Mouse (Mus musculus): ENCODE data around the gene Sdk2. TPM values are rescaled to one million over a fixed set of nuclear protein-coding genes. Genes with fewer than 3 reads are reported as not detected.

Gene Sdk2
- 2.1 and 2.2 TPM in 2 replicates for polyA plus RNA-seq (2015; fragmentation: Nextera tagmentation; extraction: Ambion mirVana)

- peak within 1 kb of the TSS; percentile 77 for H3K27ac ChIP-seq (ENCODE audit: low read length)
- H3K27me3 ChIP-seq (replicated peaks; ENCODE audit: control insufficient read depth, insufficient read depth, low read length) = peaks cover 9% of the 10 kb centered on the region
- ATAC-seq = peak; percentile 88
- H3K9me3 ChIP-seq (ENCODE audit: control insufficient read depth, low read length) = no peaks in the 10 kb centered on the region
- WGBS = 2% methylated on average over 46 of the region's 52 CpGs
- H3K4me1 ChIP-seq (replicated peaks; ENCODE audit: control insufficient read depth, insufficient read depth, low read length) = peaks cover 36% of the 10 kb centered on the region
- H3K9ac ChIP-seq (replicated peaks; ENCODE audit: low read depth, low read length) = peak within 1 kb of the TSS; percentile 76
- no peaks in the 10 kb centered on the region for H3K36me3 ChIP-seq (ENCODE audit: control insufficient read depth, insufficient read depth)
- H3K4me3 ChIP-seq (replicated peaks; ENCODE audit: low read length) = peak within 1 kb of the TSS; percentile 63
- peak within 1 kb of the TSS; percentile 85 for H3K4me2 ChIP-seq (ENCODE audit: low read length)
Measured at GRCm38 (mm10) chr11:114066951-114067762, at the start of gene Sdk2. Gene Sdk2, minus strand, starts transcription at chr11:114067046.

DNA sequence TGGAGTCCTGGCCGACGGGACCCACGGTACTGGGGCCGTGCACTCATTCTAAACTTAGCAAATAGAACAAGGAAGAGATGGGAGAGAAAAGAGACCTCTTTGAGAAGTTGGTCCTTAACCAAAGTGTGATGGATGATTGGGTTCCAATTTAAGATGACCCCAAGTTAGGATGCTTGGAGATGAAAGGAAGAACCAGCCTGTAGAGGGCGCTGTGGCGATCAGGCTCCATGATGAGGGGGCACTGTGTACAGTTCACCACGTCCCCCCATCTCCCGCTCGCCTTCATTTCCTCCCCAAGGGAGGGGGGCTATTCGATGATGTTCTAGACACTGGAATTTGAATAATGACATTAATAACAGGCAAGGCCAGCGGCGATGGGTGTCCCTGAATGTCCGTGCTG is 48.2 kb upstream of the Sdk2 start:
- Histone ChIP-seq H3K4me1 (replicated peaks; ENCODE audit: control insufficient read depth, insufficient read depth, low read length) (peaks cover 7% of the 10 kb centered on the region), H3K4me2 (ENCODE audit: low read length) (no peak overlapping the region), H3K27ac (ENCODE audit: low read length) (no peak overlapping the region), H3K27me3 (replicated peaks; ENCODE audit: control insufficient read depth, insufficient read depth, low read length) (0 out of 2 replicates have a peak, but pooled peaks cover 3% of the 10 kb centered on the region), H3K9me3 (ENCODE audit: control insufficient read depth, low read length) (no peaks in the 10 kb centered on the region), H3K36me3 (ENCODE audit: control insufficient read depth, insufficient read depth) (no peaks in the 10 kb centered on the region), H3K4me3 (replicated peaks; ENCODE audit: low read length) (no peak overlapping the region), H3K9ac (replicated peaks; ENCODE audit: low read depth, low read length) (no peak overlapping the region)
- 67% methylated on average over 13 of the region's 13 CpGs for WGBS
- no peak for ATAC-seq

DNA sequence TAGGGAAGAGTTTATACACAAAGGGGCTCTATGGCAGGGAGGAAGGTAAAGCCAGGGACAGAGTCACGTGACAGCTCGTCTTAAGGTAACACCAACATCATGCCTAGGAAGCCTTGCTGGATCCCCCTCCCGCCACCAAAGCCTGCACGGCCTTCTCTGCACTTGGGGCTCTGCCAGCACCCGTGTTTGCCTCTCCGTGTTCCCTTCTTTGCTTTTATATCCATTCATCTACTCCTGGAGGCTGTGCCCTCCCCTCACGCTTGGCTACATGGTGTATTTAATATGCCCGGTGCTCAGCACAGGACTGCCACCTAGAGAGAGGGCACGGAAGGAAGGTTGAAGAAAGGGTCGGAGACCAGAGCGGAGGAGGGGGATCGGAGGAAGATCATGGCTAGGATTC is 47.8 kb upstream of the Sdk2 start:
- Histone ChIP-seq H3K9ac (replicated peaks; ENCODE audit: low read depth, low read length) (no peak overlapping the region), H3K27ac (ENCODE audit: low read length) (no peak overlapping the region), H3K27me3 (replicated peaks; ENCODE audit: control insufficient read depth, insufficient read depth, low read length) (0 out of 2 replicates have a peak, but pooled peaks cover 3% of the 10 kb centered on the region), H3K9me3 (ENCODE audit: control insufficient read depth, low read length) (no peaks in the 10 kb centered on the region), H3K4me2 (ENCODE audit: low read length) (no peak overlapping the region), H3K4me3 (replicated peaks; ENCODE audit: low read length) (no peak overlapping the region), H3K4me1 (replicated peaks; ENCODE audit: control insufficient read depth, insufficient read depth, low read length) (peaks cover 7% of the 10 kb centered on the region), H3K36me3 (ENCODE audit: control insufficient read depth, insufficient read depth) (no peaks in the 10 kb centered on the region)
- no peak for ATAC-seq
- WGBS = 46% methylated on average over 12 of the region's 12 CpGs

DNA sequence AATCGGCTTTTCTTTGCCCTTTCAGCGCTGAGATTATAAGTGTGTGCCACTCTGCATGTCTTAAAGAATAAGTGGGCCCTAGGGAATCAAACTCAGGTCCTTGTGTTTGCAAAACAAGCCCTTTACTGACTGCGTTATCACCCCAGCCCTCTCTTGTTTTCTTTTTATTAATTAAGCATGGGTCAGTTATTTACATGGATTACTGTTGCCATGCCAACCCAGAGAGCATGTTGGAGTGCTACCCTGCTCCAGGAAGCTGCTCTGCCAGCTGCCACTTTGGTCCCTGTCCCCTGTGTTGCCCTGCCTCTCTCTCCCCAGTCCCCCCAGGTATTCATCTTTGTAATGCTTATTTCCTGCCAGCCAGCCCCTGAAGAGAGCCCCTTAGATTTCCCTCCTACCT is 44.0 kb upstream of the Sdk2 start:
- 0 out of 2 replicates have a peak, but pooled peaks cover 3% of the 10 kb centered on the region for H3K27me3 ChIP-seq (replicated peaks; ENCODE audit: control insufficient read depth, insufficient read depth, low read length)
- no peak overlapping the region for H3K4me3 ChIP-seq (replicated peaks; ENCODE audit: low read length)
- no peak overlapping the region for H3K27ac ChIP-seq (ENCODE audit: low read length)
- H3K4me2 ChIP-seq (ENCODE audit: low read length) = no peak overlapping the region
- H3K9ac ChIP-seq (replicated peaks; ENCODE audit: low read depth, low read length) = no peak overlapping the region
- no peaks in the 10 kb centered on the region for H3K9me3 ChIP-seq (ENCODE audit: control insufficient read depth, low read length)
- no peak for ATAC-seq
- no peaks in the 10 kb centered on the region for H3K36me3 ChIP-seq (ENCODE audit: control insufficient read depth, insufficient read depth)
- H3K4me1 ChIP-seq (replicated peaks; ENCODE audit: control insufficient read depth, insufficient read depth, low read length) = 0 out of 2 replicates have a peak, but pooled peaks cover 2% of the 10 kb centered on the region
- 19% methylated on average over 3 of the region's 3 CpGs for WGBS

- H3K4me3 ChIP-seq (replicated peaks; ENCODE audit: low read length) = no peak overlapping the region
- H3K4me1 ChIP-seq (replicated peaks; ENCODE audit: control insufficient read depth, insufficient read depth, low read length) = 0 out of 2 replicates have a peak, but pooled peaks cover 3% of the 10 kb centered on the region
- no peak overlapping the region for H3K9ac ChIP-seq (replicated peaks; ENCODE audit: low read depth, low read length)
- WGBS = 69% methylated on average over 7 of the region's 7 CpGs
- no peaks in the 10 kb centered on the region for H3K27me3 ChIP-seq (replicated peaks; ENCODE audit: control insufficient read depth, insufficient read depth, low read length)
- H3K36me3 ChIP-seq (ENCODE audit: control insufficient read depth, insufficient read depth) = no peaks in the 10 kb centered on the region
- H3K9me3 ChIP-seq (ENCODE audit: control insufficient read depth, low read length) = no peaks in the 10 kb centered on the region
- no peak overlapping the region for H3K27ac ChIP-seq (ENCODE audit: low read length)
- no peak overlapping the region for H3K4me2 ChIP-seq (ENCODE audit: low read length)
- ATAC-seq = no peak
Measured at GRCm38 (mm10) chr11:114093636-114094035, 26.8 kb upstream of the Sdk2 start.

DNA sequence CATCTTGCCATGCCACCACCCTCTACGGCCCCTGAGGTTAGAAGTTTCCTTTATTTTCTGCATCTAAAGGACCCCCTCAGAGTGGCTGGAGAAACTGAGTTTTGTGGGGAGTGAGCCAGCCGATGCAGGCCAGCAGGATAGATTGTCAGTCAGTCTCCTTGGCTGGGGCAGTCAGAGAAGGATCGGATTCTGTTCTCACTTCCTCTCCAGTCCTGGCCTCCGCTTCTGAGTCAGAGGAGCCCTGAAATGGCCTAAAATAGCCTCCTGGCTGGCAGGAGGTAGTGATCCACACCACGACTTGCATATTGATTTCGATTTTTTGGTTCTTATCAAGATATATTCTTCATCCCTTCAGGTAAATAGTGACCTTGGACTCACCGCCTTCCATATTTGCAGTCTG is 26.3 kb upstream of the Sdk2 start:
- Histone ChIP-seq H3K4me1 (replicated peaks; ENCODE audit: control insufficient read depth, insufficient read depth, low read length) (0 out of 2 replicates have a peak, but pooled peaks cover 3% of the 10 kb centered on the region), H3K9ac (replicated peaks; ENCODE audit: low read depth, low read length) (no peak overlapping the region), H3K4me3 (replicated peaks; ENCODE audit: low read length) (no peak overlapping the region), H3K9me3 (ENCODE audit: control insufficient read depth, low read length) (no peaks in the 10 kb centered on the region), H3K27ac (ENCODE audit: low read length) (no peak overlapping the region), H3K4me2 (ENCODE audit: low read length) (no peak overlapping the region), H3K27me3 (replicated peaks; ENCODE audit: control insufficient read depth, insufficient read depth, low read length) (no peaks in the 10 kb centered on the region), H3K36me3 (ENCODE audit: control insufficient read depth, insufficient read depth) (no peaks in the 10 kb centered on the region)
- WGBS = 72% methylated on average over 7 of the region's 7 CpGs
- ATAC-seq = no peak

GRCm38 (mm10) chr11:114080606-114081005 is 13.8 kb upstream of the Sdk2 start:
- H3K27ac ChIP-seq (ENCODE audit: low read length) = no peak overlapping the region
- H3K36me3 ChIP-seq (ENCODE audit: control insufficient read depth, insufficient read depth) = no peaks in the 10 kb centered on the region
- no peak overlapping the region for H3K4me2 ChIP-seq (ENCODE audit: low read length)
- ATAC-seq = no peak
- no peaks in the 10 kb centered on the region for H3K27me3 ChIP-seq (replicated peaks; ENCODE audit: control insufficient read depth, insufficient read depth, low read length)
- WGBS = 32% methylated on average over 9 of the region's 9 CpGs
- H3K9me3 ChIP-seq (ENCODE audit: control insufficient read depth, low read length) = peaks cover 3% of the 10 kb centered on the region; the same call in 1 of the 2 replicates
- peaks cover 5% of the 10 kb centered on the region; the same call in 1 of the 2 replicates for H3K4me1 ChIP-seq (replicated peaks; ENCODE audit: control insufficient read depth, insufficient read depth, low read length)
- no peak overlapping the region for H3K9ac ChIP-seq (replicated peaks; ENCODE audit: low read depth, low read length)
- no peak overlapping the region for H3K4me3 ChIP-seq (replicated peaks; ENCODE audit: low read length)

- H3K4me2 ChIP-seq (ENCODE audit: low read length) = no peak overlapping the region
- H3K4me3 ChIP-seq (replicated peaks; ENCODE audit: low read length) = no peak overlapping the region
- no peaks in the 10 kb centered on the region for H3K27me3 ChIP-seq (replicated peaks; ENCODE audit: control insufficient read depth, insufficient read depth, low read length)
- no peak overlapping the region for H3K9ac ChIP-seq (replicated peaks; ENCODE audit: low read depth, low read length)
- H3K9me3 ChIP-seq (ENCODE audit: control insufficient read depth, low read length) = peaks cover 3% of the 10 kb centered on the region; the same call in 1 of the 2 replicates
- no peak overlapping the region for H3K27ac ChIP-seq (ENCODE audit: low read length)
- ATAC-seq = no peak
- peaks cover 6% of the 10 kb centered on the region for H3K4me1 ChIP-seq (replicated peaks; ENCODE audit: control insufficient read depth, insufficient read depth, low read length)
- WGBS = 82% methylated on average over 10 of the region's 10 CpGs
- no peaks in the 10 kb centered on the region for H3K36me3 ChIP-seq (ENCODE audit: control insufficient read depth, insufficient read depth)
Measured at GRCm38 (mm10) chr11:114072644-114073043, 5.8 kb upstream of the Sdk2 start.

- no peaks in the 10 kb centered on the region for H3K36me3 ChIP-seq (ENCODE audit: control insufficient read depth, insufficient read depth)
Measured at GRCm38 (mm10) chr11:114071998-114072397, 5.2 kb upstream of the Sdk2 start.

More at GRCm38 (mm10) chr11:114071998-114072397, 5.2 kb upstream of the Sdk2 start:
- H3K27ac ChIP-seq (ENCODE audit: low read length) = no peak overlapping the region
- H3K4me1 ChIP-seq (replicated peaks; ENCODE audit: control insufficient read depth, insufficient read depth, low read length) = peaks cover 13% of the 10 kb centered on the region
- no peak overlapping the region for H3K9ac ChIP-seq (replicated peaks; ENCODE audit: low read depth, low read length)
- 29% methylated on average over 8 of the region's 8 CpGs for WGBS
- no peak overlapping the region for H3K4me3 ChIP-seq (replicated peaks; ENCODE audit: low read length)
- H3K27me3 ChIP-seq (replicated peaks; ENCODE audit: control insufficient read depth, insufficient read depth, low read length) = no peaks in the 10 kb centered on the region
- peaks cover 3% of the 10 kb centered on the region; the same call in 1 of the 2 replicates for H3K9me3 ChIP-seq (ENCODE audit: control insufficient read depth, low read length)
- ATAC-seq = no peak
- no peak overlapping the region for H3K4me2 ChIP-seq (ENCODE audit: low read length)
